Mouse (Mus musculus) erythroblast, embryonic 14.5 days (primary cell): ENCODE measurements around the gene Acot10. TPM values are rescaled to one million over a fixed set of nuclear protein-coding genes. Genes with fewer than 3 reads are reported as not detected.

Source experiments
- H3K27me3 ChIP-seq: 2 replicates; pipeline ENCODE4 v1.6.1; 2012; ENCODE audit warnings: inconsistent platforms; ENCODE audit not compliant: control insufficient read depth
- H3K36me3 ChIP-seq: 2 replicates; pipeline ENCODE4 v1.6.1; 2012; ENCODE audit warnings: mild to moderate bottlenecking, inconsistent platforms; ENCODE audit not compliant: control insufficient read depth
- H3K4me1 ChIP-seq: 2 replicates; pipeline ENCODE4 v1.6.1; 2012; ENCODE audit warnings: inconsistent platforms; ENCODE audit not compliant: control insufficient read depth
- H3K4me3 ChIP-seq: replicated peaks from 2 replicates; pipeline ENCODE3; 2012; ENCODE audit warnings: moderate library complexity, mild to moderate bottlenecking, inconsistent platforms
- H3K9me3 ChIP-seq: 2 replicates; pipeline ENCODE4 v1.6.1; 2012; ENCODE audit warnings: low read length, inconsistent platforms, mixed read lengths; ENCODE audit not compliant: control insufficient read depth
- GATA1 ChIP-seq: IDR thresholded peaks from 2 replicates; pipeline ENCODE4 v1.6.1; 2012; ENCODE audit warnings: low read length, inconsistent platforms, mixed read lengths
- TAL1 ChIP-seq: IDR thresholded peaks from 3 replicates; pipeline ENCODE4 v1.6.1; 2012; ENCODE audit warnings: low read length, inconsistent platforms, mixed read lengths
- polyA plus RNA-seq: library from polyadenylated mRNA; stranded (reverse); fragments of >175 nt; gene quantifications from 2 replicates; pipeline ENCODE4 v1.2.3, GENCODE M21; 2012

The Acot10 gene
- polyA plus RNA-seq, 1 experiment, result not detected

- TF ChIP-seq TAL1 (no peak), GATA1 (no peak)
- Histone ChIP-seq H3K4me3 (no peak overlapping the region), H3K27me3 (no peaks in the 10 kb centered on the region), H3K4me1 (no peaks in the 10 kb centered on the region), H3K9me3 (no peaks in the 10 kb centered on the region), H3K36me3 (no peaks in the 10 kb centered on the region)
These were observed 32.0 kb downstream of the Acot10 start for GRCm38 (mm10) chr15:20634593-20634992.

Other genes starting within 250 kb of the Acot10 start
- not detected in 2 replicates for gene Cdh12, start 217.5 kb downstream of the Acot10 start, polyA plus RNA-seq